Mouse (Mus musculus): ENCODE measurements around the gene Iqgap2.

Iqgap2 gene

DNA sequence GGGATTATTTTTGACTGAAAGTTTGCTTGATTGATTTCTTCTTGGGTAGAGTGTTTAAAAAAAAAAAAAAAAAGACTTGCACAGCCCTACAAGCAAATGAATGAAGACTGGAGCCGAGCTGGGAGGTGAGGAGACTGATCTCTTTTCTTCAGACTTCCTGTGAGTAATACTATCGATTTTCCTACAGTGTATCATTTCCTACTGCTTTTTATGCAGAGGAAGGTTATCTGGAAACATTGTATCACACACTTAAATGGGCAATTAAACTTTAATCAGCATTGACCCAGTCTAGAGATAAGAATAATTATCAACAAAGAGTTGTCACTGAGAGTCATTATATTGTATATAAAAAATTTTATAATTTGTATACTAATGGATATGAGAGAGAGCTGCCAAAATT lies 261.0 kb downstream of the Iqgap2 start:
- DNase-seq (ENCODE audit: inconsistent age in 2 of 2, low spot score in 1 of 2) = no peak

DNA sequence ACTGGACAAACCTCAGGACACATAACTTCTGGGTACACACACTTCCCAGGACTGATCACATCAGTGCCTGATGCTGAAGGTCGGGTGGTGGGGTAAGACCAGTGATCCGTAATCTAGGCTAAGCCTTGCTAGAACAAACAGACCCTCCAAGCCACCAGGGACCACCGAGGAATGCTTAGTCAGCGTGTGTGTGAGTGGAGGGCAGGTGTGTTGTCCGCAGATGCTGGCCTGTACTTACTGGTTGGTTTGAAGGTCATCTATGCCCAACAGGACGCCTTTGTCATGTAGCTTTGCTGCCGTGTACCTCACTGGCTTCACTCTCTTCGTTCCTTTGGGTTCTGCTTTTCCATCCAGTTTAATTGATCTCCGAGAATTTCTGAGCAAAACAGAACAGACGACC lies 262.0 kb downstream of the Iqgap2 start:
- no peak for DNase-seq (ENCODE audit: inconsistent age in 2 of 2, low spot score in 1 of 2)

DNA sequence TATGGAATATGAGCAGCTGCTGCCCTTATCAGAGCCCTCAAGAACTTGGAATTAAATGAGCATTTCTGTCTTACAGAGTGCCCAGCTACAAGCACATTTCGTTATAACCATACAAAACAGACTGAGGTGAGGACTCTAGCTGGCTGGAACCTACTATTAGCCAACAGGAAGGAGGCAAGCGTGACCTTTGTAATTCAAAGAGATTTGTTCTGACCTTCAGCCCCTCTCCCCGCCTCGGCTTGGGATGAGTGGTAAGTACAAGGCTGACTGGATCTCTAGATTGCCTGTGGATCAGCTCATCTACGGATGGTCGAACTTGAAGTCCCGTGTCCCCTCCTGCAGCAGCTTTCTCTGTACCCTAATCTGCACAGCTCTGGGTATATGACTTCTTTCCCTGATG lies 265.0 kb downstream of the Iqgap2 start:
- DNase-seq (ENCODE audit: inconsistent age in 2 of 2, low spot score in 1 of 2) = peak in 1 of 2 experiments; percentile 71

DNA sequence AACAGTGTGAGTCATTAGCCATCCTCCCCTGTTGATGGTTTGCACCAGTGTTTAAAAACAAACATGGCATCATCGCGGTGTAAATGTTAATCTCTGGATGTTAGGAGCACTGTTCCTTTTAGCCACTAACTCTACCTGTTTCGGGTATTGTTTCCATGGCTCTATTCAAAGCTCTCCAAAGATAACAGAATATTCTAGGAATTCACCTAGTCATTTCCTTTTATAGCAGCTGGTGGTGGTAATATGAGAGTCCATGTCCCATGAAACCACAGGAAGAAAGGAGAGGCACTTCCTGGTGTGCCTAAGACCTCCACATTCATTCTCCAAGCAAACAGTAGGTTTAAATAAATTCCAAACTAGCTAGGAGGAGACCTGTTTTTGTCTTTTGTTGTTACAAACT lies 268.7 kb downstream of the Iqgap2 start:
- DNase-seq (ENCODE audit: inconsistent age in 2 of 2, low spot score in 1 of 2) = no peak

DNA sequence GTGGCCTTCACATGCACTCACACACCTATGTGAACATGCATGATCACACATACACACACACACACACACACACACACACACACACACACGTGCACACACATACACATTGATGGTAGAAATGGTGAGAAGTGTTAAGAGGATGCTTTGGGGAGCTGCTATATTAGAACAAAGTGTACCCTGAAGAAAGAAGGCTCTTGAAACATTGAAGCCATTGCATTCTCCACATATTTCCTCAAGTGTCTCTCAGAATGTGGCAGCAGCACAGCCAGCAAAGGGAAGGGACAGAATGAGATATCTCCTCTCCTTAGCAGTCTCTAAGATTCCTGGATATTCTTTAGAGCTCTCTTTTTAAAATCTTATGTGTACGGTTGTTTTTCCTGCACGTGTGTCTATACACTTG lies 270.2 kb downstream of the Iqgap2 start:
- DNase-seq (ENCODE audit: inconsistent age in 2 of 2, low spot score in 1 of 2) = no peak

DNA sequence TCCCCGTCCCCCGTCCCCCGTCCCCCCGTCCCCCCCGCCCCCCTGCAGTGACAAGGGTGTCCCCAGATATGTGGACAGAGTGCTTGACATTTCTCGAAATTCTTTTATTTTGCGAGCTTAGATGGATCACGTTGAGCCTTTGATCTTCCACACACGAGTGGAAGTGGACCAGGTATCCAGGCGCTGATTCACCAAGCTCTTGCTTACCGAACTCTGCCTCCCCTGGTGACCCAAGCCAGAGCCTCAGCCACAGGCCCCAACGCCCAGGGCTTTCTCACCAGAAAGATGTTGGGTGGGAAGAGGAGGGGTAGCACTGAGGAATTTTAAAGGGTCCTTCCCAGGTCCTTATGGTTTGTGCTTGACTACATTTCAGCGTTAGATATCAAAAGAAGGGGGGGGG lies 272.9 kb downstream of the Iqgap2 start:
- DNase-seq (ENCODE audit: inconsistent age in 2 of 2, low spot score in 1 of 2) = peak in 1 of 2 experiments; percentile 61

DNA sequence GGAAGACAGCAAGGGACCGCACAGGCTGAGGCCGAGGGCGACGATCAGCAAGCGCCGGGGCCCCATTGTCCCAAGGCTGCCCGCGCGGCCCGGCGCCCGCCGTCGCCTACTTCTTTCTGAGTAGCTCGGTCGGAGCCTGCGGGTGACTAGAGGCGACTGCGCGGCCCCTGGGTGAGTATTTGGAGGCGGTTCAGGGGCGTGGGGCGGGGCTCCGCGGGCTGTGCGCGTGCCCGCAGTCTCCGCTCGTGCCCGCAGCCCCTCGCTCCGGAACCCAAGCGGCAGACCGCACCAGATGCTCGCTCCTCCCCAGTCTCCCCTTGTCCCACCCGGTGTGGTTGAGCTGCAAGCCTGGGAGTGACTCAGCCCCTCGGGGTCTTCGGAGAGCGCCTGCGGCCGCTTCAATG lies 273.4 kb downstream of the Iqgap2 start, which contains the start of gene F2r:
F2r (minus strand) TSS at position 179 of the 404 bp plus-strand sequence.
- peak; percentile 92 to 98 for DNase-seq (ENCODE audit: inconsistent age in 2 of 2, low spot score in 1 of 2)

DNA sequence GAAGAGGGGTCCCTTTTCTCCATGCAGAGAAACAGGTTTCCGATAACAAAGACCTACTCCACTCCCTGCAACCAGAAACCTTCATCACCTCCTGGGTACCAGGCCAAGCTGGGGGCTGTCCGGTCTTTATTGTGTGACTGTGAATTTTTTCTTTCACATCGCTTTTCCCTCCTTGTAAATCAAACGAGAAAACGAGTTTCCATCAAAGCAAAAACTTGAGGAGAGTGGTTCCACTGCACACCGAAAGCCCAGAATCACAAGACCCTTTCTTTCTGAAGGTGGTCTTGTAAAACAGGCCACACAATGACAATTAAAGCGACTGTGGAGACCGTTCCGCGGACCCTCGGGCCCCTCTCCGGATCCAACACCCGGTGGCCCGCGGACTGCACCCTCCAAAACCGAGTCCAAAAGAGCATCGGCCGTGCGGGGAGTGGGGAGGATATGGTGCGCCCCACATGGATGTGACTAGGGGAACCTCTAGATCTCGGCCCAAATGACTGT lies 274.0 kb downstream of the Iqgap2 start:
- peak in 1 of 2 experiments; percentile 71 for DNase-seq (ENCODE audit: inconsistent age in 2 of 2, low spot score in 1 of 2)

DNA sequence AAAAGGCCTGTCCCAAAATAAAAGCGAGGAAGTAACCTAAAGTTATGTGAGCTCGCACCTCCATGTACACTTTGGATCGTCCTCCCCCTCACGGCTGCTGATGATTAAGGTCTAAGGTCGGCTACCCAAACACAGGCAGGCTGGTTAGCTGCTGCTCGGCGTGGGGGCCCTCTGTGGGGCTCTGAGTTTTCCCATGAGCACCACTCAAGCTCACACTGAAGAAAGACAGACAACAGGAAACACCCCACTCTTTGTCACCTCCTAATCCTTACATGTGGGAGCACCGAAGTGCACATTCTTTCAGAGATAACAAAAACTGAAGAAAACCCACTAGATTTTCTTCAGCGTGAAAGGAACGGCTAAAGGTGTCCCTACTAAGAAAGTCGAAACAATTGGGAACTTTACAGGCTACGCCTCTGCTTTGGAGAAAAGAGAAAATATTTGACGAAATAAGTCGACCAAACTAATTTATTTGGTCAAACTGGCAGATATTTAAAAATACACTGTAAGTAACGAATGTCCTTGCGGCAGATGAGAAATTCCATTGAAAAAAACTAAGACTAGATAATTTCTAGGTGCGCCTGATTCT lies 274.5 kb downstream of the Iqgap2 start:
- DNase-seq (ENCODE audit: inconsistent age in 2 of 2, low spot score in 1 of 2) = peak in 1 of 2 experiments; percentile 66

DNA sequence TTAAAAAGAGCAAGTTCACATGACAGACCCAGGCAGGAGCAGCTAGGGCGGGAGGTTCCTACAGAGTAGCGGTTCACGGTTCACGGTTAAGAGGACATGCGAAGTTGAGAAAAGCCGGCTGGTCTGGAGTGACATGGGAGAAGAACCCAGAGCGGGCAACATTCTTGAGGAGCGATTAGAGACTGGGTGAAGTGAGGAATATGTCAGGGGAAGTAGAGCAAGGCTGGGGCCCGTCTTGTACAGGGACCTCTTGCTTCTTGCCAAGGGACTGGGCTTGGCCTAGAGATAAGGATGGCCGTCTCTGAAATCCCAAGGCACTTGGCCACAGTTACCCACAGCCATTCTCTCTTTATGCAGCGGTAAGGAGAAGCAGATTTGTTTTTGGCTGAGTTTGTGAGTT lies 275.2 kb downstream of the Iqgap2 start:
- peak in 1 of 2 experiments; percentile 52 for DNase-seq (ENCODE audit: inconsistent age in 2 of 2, low spot score in 1 of 2)

DNA sequence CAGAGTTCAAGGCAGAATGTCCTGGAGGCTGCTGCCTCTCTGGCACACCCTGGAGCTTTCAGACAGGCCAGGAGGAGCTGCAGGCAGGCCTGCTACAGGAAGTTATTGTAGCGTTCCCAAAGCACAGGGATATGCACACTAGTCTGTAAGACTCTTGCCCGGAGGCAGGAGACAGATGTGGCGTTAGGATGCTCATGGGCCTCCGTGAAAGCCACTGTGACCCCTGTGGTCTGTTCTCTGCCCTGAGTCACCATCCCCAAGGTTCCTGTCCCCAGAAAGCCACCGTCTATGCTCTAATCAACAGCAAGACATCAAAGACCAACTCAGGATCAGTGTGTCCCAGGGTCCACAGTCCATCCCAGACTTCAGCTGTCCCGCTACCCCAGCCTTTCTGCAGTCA lies 277.0 kb downstream of the Iqgap2 start:
- DNase-seq (ENCODE audit: inconsistent age in 2 of 2, low spot score in 1 of 2) = peak; percentile 50 to 68

DNA sequence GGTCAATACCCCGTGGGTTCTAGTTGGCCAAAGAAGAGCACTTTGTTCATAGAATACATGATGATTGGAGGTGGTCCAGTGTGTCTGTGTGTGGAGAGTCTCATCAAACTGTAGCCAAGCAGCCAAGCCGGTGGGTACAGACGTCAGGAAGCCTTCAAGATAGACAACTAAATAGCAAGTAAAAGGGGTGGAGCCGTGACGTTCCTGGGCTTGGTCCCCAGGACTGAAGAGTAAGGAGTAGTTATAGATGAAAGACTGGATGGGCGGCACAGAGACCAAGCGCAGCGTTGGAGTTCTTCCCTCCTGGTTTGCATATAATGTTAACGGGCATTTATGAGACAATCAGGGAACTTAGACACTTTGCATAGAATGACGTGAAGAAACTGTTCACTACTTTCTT lies 279.5 kb downstream of the Iqgap2 start:
- DNase-seq (ENCODE audit: inconsistent age in 2 of 2, low spot score in 1 of 2) = no peak

DNA sequence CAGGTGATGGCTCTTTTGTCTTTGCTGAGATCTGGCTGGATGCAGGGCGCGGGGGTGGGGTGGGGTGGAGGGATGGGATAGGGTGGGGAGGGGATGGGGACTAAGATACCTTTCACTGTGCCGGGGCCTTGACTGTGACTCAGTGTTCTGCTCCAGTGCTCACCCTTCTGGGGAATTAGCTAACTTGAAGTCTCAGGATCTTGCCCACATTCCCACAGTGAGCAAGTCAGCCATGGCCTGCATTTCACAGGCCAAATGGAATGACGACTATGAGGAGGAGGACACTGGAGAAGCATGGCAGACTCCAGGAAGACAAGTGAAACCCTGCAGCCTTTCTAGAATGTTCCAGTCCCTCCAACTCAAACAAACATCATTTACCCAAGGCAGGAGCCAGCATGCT lies 280.0 kb downstream of the Iqgap2 start:
- peak in 1 of 2 experiments; percentile 56 for DNase-seq (ENCODE audit: inconsistent age in 2 of 2, low spot score in 1 of 2)

DNA sequence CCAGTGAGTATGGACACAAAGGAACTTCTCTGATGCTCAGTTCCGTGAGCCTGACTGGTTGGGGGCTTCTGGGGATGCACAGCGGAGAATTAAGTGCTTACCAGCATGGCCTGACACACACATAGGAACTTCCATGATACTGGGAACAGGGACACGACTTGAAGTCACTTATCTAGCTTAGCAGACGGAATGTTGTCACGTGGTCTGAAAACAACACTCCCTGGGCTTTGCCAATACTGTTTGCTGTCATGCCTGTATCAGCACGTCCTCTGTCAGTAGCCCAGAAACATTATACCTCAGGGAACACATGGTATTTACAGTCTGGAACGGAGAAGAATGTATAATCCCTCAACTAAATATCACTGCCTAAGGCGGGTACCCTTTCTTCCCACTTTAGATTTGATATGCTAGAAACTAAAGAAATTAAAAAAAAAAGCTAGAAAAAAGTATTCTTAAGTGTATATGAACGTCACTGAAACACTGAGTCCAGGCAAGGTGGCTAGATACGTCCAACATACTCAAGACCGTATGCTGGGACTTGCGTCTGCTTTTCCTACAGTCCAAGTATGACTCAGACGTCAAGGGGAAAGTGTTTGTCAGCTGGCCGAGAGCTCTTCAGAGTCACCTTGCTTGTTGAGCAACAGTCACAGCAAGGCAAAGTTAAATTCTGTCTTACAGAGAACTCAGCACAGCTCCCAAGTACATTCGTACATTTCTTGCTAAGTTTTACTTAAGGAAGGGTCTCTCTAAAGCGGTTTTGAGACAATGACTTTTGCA lies 280.7 kb downstream of the Iqgap2 start:
- DNase-seq (ENCODE audit: inconsistent age in 2 of 2, low spot score in 1 of 2) = peak; percentile 58 to 85

DNA sequence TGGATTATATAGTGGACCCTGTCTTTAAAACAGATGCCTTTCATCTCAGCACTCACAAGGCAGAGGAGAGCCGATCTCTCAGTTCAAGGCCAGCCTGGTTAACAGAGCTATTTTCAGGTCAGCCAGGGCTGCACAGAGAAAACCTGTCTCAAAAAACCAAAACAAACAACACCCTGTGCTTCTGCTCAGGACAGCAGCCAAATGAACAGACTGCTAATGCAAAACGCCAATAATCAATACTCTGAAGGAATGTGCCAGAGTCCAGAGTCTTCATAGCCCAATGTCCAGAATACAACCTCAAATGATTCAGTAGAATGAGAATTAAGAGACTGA lies 282.7 kb downstream of the Iqgap2 start:
- DNase-seq (ENCODE audit: inconsistent age in 2 of 2, low spot score in 1 of 2) = peak in 1 of 2 experiments; percentile 55

DNA sequence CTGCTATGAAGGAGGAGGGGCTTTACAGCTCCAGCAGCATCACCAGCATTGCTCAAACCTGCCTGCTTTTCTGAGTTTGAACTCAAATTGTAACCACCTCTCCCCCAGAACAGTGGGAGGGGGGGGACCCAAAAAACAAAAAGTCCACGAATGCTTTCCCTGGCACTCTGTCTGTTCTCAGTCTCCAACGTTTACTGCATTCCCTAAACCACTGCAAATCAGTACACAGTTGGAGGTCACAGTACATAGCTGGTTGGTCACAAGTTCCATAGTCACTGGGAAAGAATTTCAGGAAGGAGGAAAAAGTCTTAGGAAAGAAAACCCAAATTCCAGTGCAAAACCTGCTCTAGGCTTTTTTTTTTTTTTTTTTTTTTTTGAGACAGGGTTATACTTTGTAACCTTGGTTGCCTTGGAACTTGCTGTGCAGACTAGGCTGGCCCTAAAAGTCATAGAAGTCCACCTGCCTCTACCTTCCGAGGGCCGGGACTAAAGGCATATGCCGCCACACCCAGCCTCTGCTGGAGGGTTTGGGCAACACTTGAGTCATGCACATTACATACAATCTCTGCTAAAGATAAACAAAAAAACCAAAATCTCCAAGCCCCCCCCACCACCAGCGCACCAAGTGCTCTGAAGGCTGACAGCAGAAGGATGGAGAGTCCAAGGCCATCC lies 283.2 kb downstream of the Iqgap2 start:
- DNase-seq (ENCODE audit: inconsistent age in 2 of 2, low spot score in 1 of 2) = no peak

DNA sequence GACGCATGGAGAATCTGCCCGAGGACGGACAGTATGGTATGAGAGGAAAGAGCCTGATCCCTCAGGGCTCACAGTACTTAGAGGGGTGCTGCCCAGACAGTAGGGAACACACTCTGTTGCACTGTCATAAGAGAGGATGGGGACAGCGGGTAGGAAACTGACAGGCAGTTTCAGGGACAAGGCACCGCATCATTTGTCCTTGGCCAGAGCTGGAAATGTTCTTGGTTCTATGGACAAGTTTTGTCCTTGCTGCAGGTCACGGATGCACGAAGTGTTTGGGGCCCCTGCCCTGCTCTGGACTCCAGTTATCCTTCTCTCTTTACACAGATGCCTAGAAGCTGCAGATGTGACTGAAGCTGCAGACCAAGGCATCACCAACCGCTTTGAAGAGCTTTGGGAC lies 284.7 kb downstream of the Iqgap2 start:
- peak; percentile 70 to 84 for DNase-seq (ENCODE audit: inconsistent age in 2 of 2, low spot score in 1 of 2)

DNA sequence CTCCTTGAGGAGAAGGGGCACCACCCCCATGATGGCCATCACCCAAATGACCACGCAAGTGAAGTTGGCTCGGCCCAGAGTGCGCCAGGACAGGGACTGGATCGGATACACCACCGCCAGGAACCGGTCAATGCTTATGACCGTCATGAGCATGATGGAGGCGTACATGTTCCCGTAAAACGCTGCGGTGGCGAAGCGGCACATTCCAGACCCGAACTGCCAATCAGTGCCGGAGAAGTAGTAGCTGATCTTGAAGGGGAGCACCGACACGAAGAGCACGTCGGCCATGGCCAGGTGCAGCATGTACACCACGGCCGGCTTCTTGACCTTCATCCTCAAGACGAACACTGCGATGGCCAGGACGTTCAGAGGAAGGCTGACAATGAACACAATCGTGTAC lies 287.4 kb downstream of the Iqgap2 start:
- no peak for DNase-seq (ENCODE audit: inconsistent age in 2 of 2, low spot score in 1 of 2)

DNA sequence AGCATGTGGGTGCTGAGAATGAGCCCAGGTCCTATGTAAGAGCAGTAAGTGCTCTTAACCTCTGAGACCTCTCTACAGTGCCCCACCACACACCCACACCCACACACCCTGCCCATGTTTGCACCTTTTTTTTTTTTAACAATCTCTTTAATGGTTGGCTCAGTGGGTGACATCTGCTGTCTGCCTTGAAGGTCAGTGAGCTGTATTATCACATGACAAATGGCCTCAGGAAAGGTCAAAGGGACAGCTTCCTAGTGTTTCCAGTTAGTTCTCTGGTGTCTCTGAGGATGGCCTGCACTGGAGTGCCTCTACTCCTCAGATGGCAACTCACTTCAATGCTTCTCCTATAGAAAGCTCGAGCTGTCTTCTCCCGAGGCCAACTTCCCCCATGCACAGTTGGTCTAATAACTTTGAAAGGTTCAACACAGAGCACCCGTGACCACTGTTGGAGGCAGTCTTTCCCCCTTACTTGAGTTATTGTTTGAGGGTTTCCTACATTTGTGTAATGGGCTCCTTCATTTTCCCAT lies 291.8 kb downstream of the Iqgap2 start:
- DNase-seq (ENCODE audit: inconsistent age in 2 of 2, low spot score in 1 of 2) = peak in 1 of 2 experiments; percentile 71

DNA sequence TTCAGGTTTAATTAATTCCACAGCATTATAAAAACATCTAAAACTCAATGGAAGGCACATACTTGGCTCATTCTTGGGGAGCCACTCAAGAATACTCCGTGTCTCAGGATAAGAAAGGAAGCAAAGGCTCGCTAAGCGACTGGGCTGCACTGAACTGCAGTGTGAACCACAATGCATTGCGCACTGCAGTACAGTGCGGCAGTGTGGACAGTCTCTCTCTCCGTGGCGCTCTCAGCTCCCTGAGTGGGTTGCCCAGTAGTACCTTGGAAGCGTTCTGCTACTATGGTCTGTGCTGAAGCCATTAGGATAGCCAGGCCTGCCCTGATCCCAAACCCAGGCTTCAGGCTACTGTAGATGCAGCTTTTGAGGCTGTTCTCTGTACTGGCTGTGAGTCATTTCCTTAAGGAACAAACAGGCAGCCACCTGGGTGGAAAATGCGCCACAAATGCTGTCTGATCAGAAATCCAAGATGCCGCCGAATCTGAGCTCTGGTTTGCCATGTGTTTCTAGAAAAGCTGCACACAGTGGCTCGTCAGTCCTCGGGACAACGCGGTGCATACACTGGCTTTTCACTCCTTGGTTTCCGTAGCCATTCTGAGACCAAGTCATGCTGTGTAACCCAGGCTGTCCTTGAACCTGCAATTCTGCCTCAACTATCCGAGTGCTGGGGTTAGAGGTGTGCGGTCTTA lies 293.3 kb downstream of the Iqgap2 start:
- DNase-seq (ENCODE audit: inconsistent age in 2 of 2, low spot score in 1 of 2) = no peak

DNA sequence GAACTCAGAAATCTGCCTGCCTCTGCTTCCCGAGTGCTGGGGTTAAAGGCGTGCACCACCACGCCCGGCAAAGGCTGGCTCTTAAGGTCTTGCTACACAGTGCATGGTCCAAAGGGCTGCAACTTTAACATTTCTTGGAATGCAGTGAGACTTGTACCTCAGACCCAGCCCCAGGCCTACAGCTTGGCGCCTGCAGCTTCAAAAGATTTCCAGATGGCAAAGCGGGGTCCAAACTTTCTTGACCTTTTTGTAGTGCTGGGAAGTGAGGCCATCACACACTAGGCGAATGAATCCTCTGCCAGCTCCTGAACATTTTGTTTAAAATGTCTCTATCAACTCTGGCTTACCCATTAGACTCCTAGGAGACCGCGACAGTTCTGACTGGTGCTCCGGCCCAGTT lies 294.1 kb downstream of the Iqgap2 start:
- DNase-seq (ENCODE audit: inconsistent age in 2 of 2, low spot score in 1 of 2) = no peak

All from adrenal gland, adult (tissue).